ENCODE assay signal across 28 mouse cellular contexts in genomic region chrX:157468795-157469194, GRCm38 (mm10). TPM values are rescaled to one million over a fixed set of nuclear protein-coding genes. Genes with fewer than 3 reads are reported as not detected.
"Had no signal": no experiment of that assay in that cellular context is flagged by ENCODE, and none has a peak within 500 bp of the region (broad histone marks: within the 10 kb centered on the region; RNA-seq: fewer than 3 reads in every experiment).

No protein-coding gene starts in this region.

- ATAC-seq: hindbrain, embryonic 16.5 days; inflammation-experienced regulatory T-cells, adult 6 months; intestine, embryonic 16.5 days had no signal

- H3K9me3 ChIP-seq: heart, embryonic 10.5 days; heart, embryonic 12.5 days; hindbrain, embryonic 10.5 days; hindbrain, embryonic 12.5 days; kidney, embryonic 15.5 days; limb, embryonic 10.5 days; limb, embryonic 12.5 days; liver, embryonic 13.5 days; liver, embryonic 15.5 days had no signal

- H3K4me1 ChIP-seq: heart, embryonic 10.5 days; hindbrain, embryonic 10.5 days; hindbrain, embryonic 12.5 days; kidney, embryonic 15.5 days; limb, embryonic 10.5 days; limb, embryonic 12.5 days; liver, embryonic 13.5 days; liver, embryonic 15.5 days had no signal

- H3K27ac ChIP-seq: gastrocnemius, adult 2 months; heart, embryonic 10.5 days; hindbrain, embryonic 10.5 days; hindbrain, embryonic 12.5 days; hindbrain, embryonic 14.5 days; kidney, embryonic 15.5 days; kidney, postnatal 0 days; limb, embryonic 10.5 days; limb, embryonic 12.5 days; liver, embryonic 13.5 days; liver, embryonic 15.5 days had no signal

- DNase-seq: gastrocnemius, adult 2 months; gastrocnemius, postnatal 14 days; gastrocnemius, postnatal 36 days; heart, adult 18-20 months; heart, postnatal 10 days; heart, postnatal 4 days; kidney, adult 11 months; kidney, postnatal 14 days; layer of hippocampus, adult 9-11 months; layer of hippocampus, postnatal 36 days; liver; liver, embryonic 13.5 days had no signal

- H3K36me3 ChIP-seq: heart, embryonic 10.5 days; hindbrain, embryonic 12.5 days; limb, embryonic 12.5 days; liver, embryonic 13.5 days; liver, embryonic 15.5 days had no signal

- H3K27me3 ChIP-seq: heart, embryonic 12.5 days; hindbrain, embryonic 12.5 days; kidney, embryonic 15.5 days; limb, embryonic 12.5 days; liver, embryonic 13.5 days; liver, embryonic 15.5 days had no signal

- H3K4me3 ChIP-seq: gastrocnemius, adult 2 months; heart, embryonic 10.5 days; heart, embryonic 12.5 days; hindbrain, embryonic 10.5 days; hindbrain, embryonic 12.5 days; kidney, embryonic 15.5 days; limb, embryonic 10.5 days; limb, embryonic 12.5 days; liver, embryonic 13.5 days; liver, embryonic 15.5 days had no signal

- H3K4me2 ChIP-seq: heart, embryonic 12.5 days; hindbrain, embryonic 12.5 days; hindbrain, embryonic 14.5 days; kidney, embryonic 15.5 days; limb, embryonic 12.5 days; liver, embryonic 11.5 days; liver, embryonic 13.5 days; liver, embryonic 15.5 days had no signal

- H3K9ac ChIP-seq: heart, embryonic 12.5 days; hindbrain, embryonic 12.5 days; hindbrain, embryonic 14.5 days; kidney, embryonic 15.5 days; limb, embryonic 12.5 days; liver, embryonic 13.5 days; liver, embryonic 15.5 days had no signal

RNA-seq across cellular contexts. Expression of gene Phex, which starts 53.7 kb away (rescaled TPM):
- polyA plus RNA-seq: kidney, adult 2 months; large intestine, adult 2 months; liver, embryonic 15.5 days had no signal
